Mouse (Mus musculus): ENCODE data around the gene Gm8356.
"Not testable (repeated sequence)": the region's sequence is repeated elsewhere in the genome, so short reads cannot be mapped to it uniquely, and the experiment has no call there.

- TF ChIP-seq POLR2A (IDR thresholded peaks at IDR 0.05; ENCODE audit: low read depth, low read length); CTCF (IDR thresholded peaks at IDR 0.05; ENCODE audit: borderline replicate concordance, insufficient read depth, low read length): not testable (repeated sequence)
Observed at GRCm38 (mm10) chr14:6482126-6482525, 55.0 kb downstream of the Gm8356 start.
